Mouse (Mus musculus): ENCODE measurements around the gene A030003K21Rik. TPM values are rescaled to one million over a fixed set of nuclear protein-coding genes. Genes with fewer than 3 reads are reported as not detected.
"Not testable (repeated sequence)": the region's sequence is repeated elsewhere in the genome, so short reads cannot be mapped to it uniquely, and the experiment has no call there.

Gene A030003K21Rik
- not detected for total RNA-seq (2021)
- long read RNA-seq, experiment 1, result 0 reads
- long read RNA-seq, experiment 2, result 0 reads

GRCm38 (mm10) chr1:82943295-82943694, at the start of gene A030003K21Rik:
Gene A030003K21Rik (minus strand): TSS chr1:82943388.
- DNase-seq; intact Hi-C loops (cut with DNase I; ENCODE audit: low total_unique reads): not testable (repeated sequence)

- intact Hi-C loops (cut with DNase I; ENCODE audit: low total_unique reads), result no loop called here
- DNase-seq, result no peak
Observed at GRCm38 (mm10) chr1:82992093-82992492, 48.9 kb upstream of the A030003K21Rik start.

GRCm38 (mm10) chr1:82991596-82991995, 48.4 kb upstream of the A030003K21Rik start:
- no peak for DNase-seq

GRCm38 (mm10) chr1:82991062-82991461, 47.9 kb upstream of the A030003K21Rik start:
- intact Hi-C loops (cut with DNase I; ENCODE audit: low total_unique reads), result no loop called here
- no peak for DNase-seq

More at GRCm38 (mm10) chr1:82991596-82991995, 48.4 kb upstream of the A030003K21Rik start:
- intact Hi-C loops (cut with DNase I; ENCODE audit: low total_unique reads), result no loop called here

- no peak for DNase-seq
- intact Hi-C loops (cut with DNase I; ENCODE audit: low total_unique reads), result loop anchor here (2.0 kb wide), 1 partner anchor 203 kb away; no protein-coding TSS in a partner anchor
Observed at GRCm38 (mm10) chr1:82987530-82988198, 44.5 kb upstream of the A030003K21Rik start.

- intact Hi-C loops (cut with DNase I; ENCODE audit: low total_unique reads), result loop anchor here (2.0 kb wide), 1 partner anchor 202 kb away; no protein-coding TSS in a partner anchor
- no peak for DNase-seq
Observed at GRCm38 (mm10) chr1:82986738-82987137, 43.5 kb upstream of the A030003K21Rik start.

GRCm38 (mm10) chr1:82977840-82978239, 34.7 kb upstream of the A030003K21Rik start:
- no peak for DNase-seq
- intact Hi-C loops (cut with DNase I; ENCODE audit: low total_unique reads), result no loop called here

GRCm38 (mm10) chr1:82975750-82976149, 32.6 kb upstream of the A030003K21Rik start:
- no peak for DNase-seq
- intact Hi-C loops (cut with DNase I; ENCODE audit: low total_unique reads), result no loop called here

- no peak for DNase-seq
- intact Hi-C loops (cut with DNase I; ENCODE audit: low total_unique reads), result no loop called here
Observed at GRCm38 (mm10) chr1:82974342-82974741, 31.2 kb upstream of the A030003K21Rik start.

- intact Hi-C loops (cut with DNase I; ENCODE audit: low total_unique reads), result no loop called here
Observed at GRCm38 (mm10) chr1:82973901-82974300, 30.7 kb upstream of the A030003K21Rik start.

GRCm38 (mm10) chr1:82973244-82973643, 30.1 kb upstream of the A030003K21Rik start:
- no peak for DNase-seq
- intact Hi-C loops (cut with DNase I; ENCODE audit: low total_unique reads), result no loop called here

More at GRCm38 (mm10) chr1:82973901-82974300, 30.7 kb upstream of the A030003K21Rik start:
- no peak for DNase-seq

GRCm38 (mm10) chr1:82972046-82972445, 28.9 kb upstream of the A030003K21Rik start:
- DNase-seq, result no peak
- intact Hi-C loops (cut with DNase I; ENCODE audit: low total_unique reads), result no loop called here

GRCm38 (mm10) chr1:82966413-82966812, 23.2 kb upstream of the A030003K21Rik start:
- intact Hi-C loops (cut with DNase I; ENCODE audit: low total_unique reads), result no loop called here
- DNase-seq, result no peak

- no peak for DNase-seq
- intact Hi-C loops (cut with DNase I; ENCODE audit: low total_unique reads), result no loop called here
Observed at GRCm38 (mm10) chr1:82959870-82960385, 16.7 kb upstream of the A030003K21Rik start, which contains the start of gene Gm47955. Gene Gm47955 (plus strand): TSS chr1:82960286.

GRCm38 (mm10) chr1:82955913-82956312, 12.7 kb upstream of the A030003K21Rik start, which contains the start of gene Gm7544:
Gene Gm7544 (minus strand): TSS chr1:82956013.
- DNase-seq; intact Hi-C loops (cut with DNase I; ENCODE audit: low total_unique reads): not testable (repeated sequence)

- intact Hi-C loops (cut with DNase I; ENCODE audit: low total_unique reads), result no loop called here
- DNase-seq, result no peak
Observed at GRCm38 (mm10) chr1:82948601-82949000, 5.4 kb upstream of the A030003K21Rik start.

GRCm38 (mm10) chr1:82946029-82946428, 2.8 kb upstream of the A030003K21Rik start:
- DNase-seq; intact Hi-C loops (cut with DNase I; ENCODE audit: low total_unique reads): not testable (repeated sequence)

GRCm38 (mm10) chr1:82942505-82942904, 683 bp downstream of the A030003K21Rik start:
- intact Hi-C loops (cut with DNase I; ENCODE audit: low total_unique reads); DNase-seq: not testable (repeated sequence)

GRCm38 (mm10) chr1:82938666-82939065, 4.5 kb downstream of the A030003K21Rik start:
- DNase-seq, result no peak
- intact Hi-C loops (cut with DNase I; ENCODE audit: low total_unique reads), result no loop called here

GRCm38 (mm10) chr1:82931326-82931725, 11.9 kb downstream of the A030003K21Rik start, which contains the start of gene Gm6217:
Gene Gm6217 (minus strand): TSS chr1:82931399.
- intact Hi-C loops (cut with DNase I; ENCODE audit: low total_unique reads); DNase-seq: not testable (repeated sequence)

GRCm38 (mm10) chr1:82930558-82930957, 12.6 kb downstream of the A030003K21Rik start:
- DNase-seq; intact Hi-C loops (cut with DNase I; ENCODE audit: low total_unique reads): not testable (repeated sequence)

Measured in gastrocnemius, postnatal 14 days (tissue).